Mouse (Mus musculus): ENCODE measurements around the gene Tbcc.

The Tbcc gene

GRCm38 (mm10) chr17:46903876-46904490, 13.5 kb downstream of the Tbcc start:
- peak; percentile 84 for DNase-seq (ENCODE audit: extremely low spot score, low spot score)

- DNase-seq (ENCODE audit: extremely low spot score, low spot score) = no peak
These were observed 19.7 kb downstream of the Tbcc start, which contains the start of gene Prph2 for GRCm38 (mm10) chr17:46910186-46910585. Gene Prph2, plus strand, starts transcription at chr17:46910459.

DNA sequence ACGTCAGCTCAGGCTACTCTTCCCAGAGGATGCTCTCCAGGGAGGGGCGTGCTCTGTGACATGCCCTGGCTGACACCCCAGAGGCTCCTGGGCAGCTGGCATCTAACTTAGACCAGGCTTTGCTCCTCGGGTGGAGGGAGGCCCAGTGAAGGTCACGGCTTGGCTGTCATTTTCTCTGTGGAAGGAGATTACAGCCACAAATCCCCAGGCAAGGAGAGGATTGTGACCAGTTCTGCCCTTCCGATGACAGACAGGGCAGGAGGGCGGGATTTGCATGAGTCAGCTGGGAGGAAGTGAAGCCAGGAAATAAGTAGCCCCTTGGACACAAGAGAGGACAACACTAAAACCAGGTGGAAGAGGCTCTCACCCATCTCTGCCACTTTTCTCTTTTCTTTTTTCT, 21.8 kb downstream of the Tbcc start:
- no peak for DNase-seq (ENCODE audit: extremely low spot score, low spot score)

DNA sequence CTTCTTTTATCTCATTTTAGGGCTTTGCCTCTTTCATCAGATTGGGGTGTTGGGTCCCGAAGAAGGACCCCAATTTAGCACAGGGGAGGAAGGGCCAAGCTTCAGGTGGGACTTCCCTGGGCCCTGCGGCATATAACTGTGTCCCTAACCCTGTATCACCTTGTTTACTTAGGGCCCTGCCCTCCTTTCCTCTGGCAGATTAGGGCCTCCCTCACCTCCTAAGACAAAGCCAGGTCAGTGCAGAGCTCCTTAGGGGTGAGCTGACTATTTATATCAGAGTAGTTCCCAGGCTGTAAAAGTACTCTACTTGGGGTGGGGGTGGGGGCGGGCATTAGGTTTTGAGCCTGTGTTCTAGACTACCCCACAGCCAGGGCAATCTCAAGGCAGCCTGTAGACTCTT, 24.6 kb downstream of the Tbcc start:
- no peak for DNase-seq (ENCODE audit: extremely low spot score, low spot score)

- DNase-seq (ENCODE audit: extremely low spot score, low spot score) = no peak
These were observed 28.5 kb downstream of the Tbcc start for GRCm38 (mm10) chr17:46918951-46919350.

DNA sequence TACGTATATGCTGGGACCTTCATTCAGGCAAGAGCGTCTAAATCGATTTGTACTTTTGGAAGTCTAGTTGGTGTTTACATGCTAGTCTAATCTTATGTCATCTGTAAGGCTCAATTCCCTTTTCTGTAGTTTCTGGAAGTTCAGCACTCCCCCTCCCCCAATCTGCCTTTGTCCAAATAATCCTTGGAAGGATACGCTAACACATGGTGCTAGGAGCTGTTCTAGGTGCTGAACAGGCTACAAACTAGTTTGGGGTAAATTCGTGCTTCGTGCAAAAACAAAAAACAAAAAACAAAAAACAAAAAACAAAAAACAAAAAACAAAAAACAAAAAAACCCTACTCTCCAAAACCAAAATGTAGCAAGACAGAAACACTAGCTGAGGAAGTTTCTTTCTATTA, 30.4 kb downstream of the Tbcc start:
- no peak for DNase-seq (ENCODE audit: extremely low spot score, low spot score)

DNA sequence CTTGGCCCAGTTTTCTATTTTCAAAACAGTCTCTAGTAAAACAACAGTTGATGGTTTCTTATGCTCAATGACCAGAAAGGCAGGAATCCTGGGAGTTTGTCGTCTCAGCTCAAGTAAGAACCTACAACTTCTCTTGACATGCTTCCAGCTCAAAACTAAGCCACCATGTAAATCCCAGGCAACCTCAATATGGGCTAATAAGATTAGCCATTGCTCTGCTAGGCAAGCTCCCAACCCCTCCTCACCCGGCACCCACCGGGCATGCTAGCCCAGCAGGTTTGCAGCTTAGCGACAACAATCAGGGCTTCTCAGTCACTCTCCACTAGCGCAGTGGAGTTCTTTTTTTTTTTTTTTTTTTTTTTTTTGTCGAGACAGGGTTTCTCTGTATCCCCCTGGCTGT, 35.7 kb downstream of the Tbcc start:
- no peak for DNase-seq (ENCODE audit: extremely low spot score, low spot score)

- DNase-seq (ENCODE audit: extremely low spot score, low spot score) = no peak
These were observed 36.5 kb downstream of the Tbcc start for GRCm38 (mm10) chr17:46926941-46927340.

DNA sequence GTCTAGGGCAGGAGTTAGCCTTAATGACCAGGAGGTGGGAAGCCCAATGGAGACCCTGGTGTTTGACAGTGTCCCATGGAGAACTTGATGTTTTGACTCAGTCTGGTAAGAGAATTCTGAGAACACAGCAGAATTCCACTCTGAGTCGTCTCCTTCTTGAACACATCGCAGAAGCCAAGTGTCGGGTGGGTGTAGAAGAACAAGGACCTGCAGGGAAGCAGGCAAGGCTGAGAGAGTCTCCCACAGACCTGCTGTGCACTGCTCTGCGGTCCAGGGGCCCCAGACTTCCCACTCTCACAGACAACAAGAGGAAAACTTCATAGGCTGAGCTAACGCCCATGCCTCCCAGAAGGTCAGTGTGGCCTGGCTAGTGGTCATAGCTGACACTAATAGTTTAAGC, 37.3 kb downstream of the Tbcc start:
- DNase-seq (ENCODE audit: extremely low spot score, low spot score) = no peak

GRCm38 (mm10) chr17:46929277-46929676, 38.8 kb downstream of the Tbcc start:
- DNase-seq (ENCODE audit: extremely low spot score, low spot score) = no peak

- DNase-seq (ENCODE audit: extremely low spot score, low spot score) = no peak
These were observed 39.4 kb downstream of the Tbcc start for GRCm38 (mm10) chr17:46929897-46930296.

DNA sequence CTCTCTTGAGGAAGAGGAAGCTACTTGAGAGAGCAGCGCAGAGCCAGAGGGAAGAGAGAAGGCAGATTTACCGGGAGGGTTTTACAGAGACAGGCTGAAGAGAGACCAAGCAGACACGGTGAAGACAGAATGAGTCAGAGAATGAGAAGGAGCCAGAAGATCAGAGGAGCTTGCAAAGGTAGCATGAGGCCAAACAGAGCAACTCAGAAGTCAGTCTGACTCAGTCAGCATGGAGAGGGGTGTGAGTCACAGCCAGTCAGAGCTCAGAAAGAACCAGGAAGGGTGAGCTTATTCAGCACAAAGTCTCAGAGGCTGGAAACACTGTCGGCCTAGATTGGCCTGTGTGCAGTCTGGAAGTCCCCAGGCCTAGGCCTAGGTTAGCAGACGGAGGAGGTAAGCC, 42.5 kb downstream of the Tbcc start:
- DNase-seq (ENCODE audit: extremely low spot score, low spot score) = no peak

GRCm38 (mm10) chr17:46933557-46934348, 43.3 kb downstream of the Tbcc start:
- peak; percentile 54 for DNase-seq (ENCODE audit: extremely low spot score, low spot score)

DNA sequence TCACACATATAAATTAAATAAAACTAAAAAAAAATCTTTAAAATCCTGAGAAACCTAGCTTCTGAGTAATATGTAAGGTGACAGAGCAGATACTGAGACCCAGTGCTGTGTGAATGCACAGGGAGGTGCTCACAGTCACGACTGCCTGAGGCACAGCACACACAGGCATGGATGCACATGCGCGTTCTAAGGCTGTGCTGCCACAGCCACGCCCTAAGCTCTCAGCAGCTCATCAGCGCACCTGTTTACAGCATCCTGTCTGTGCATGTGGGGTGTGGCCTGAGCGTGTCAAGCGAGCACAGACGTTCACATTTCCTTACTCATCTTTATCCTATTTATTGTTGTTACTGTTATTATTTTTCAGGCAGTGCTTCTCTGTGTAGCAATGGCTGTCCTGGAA, 50.0 kb downstream of the Tbcc start:
- no peak for DNase-seq (ENCODE audit: extremely low spot score, low spot score)
